22 mouse cellular contexts compared by ENCODE assay signal in the genomic region with DNA sequence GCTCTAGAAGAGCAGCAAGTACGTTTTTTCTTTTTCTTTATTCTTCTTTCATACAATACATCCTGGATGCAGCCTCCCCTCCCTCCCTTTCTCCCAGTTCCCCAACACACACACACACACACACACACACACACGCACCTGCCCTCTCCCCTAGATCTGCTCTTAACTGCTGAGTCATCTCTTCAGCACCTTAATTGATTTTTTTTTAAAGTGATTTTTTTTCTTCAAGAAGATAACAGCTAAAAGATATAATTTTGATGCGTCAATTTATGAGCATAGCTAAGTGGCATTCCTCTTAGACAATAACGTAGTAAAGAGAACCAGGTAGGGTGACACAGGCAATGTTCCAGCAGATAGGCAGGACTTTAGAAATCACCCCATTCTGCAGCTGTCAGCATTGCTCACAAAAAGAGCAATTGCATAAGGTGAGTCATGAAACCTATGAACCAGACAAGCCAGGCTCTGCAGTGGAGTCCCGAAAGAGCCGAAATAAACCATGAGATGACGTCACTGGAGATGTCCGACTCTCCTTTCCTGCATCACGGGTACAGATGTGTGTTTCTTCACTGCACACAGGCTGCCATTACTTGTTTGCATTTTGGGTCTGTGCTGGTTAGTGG.
DNase-seq lines count a peak whose midpoint lies in the region; ATAC-seq and TF ChIP-seq lines count a peak whose summit lies in the region.
"Had no signal": no experiment of that assay in that cellular context is flagged by ENCODE, and none has a peak within 500 bp of the region (broad histone marks: within the 10 kb centered on the region; RNA-seq: fewer than 3 reads in every experiment).

No protein-coding gene starts in this region.

- no peaks in the 10 kb centered on the region for H3K4me1 ChIP-seq in liver, adult 2 months (ENCODE audit: control insufficient read depth, insufficient read depth, low read length)
- H3K4me1 ChIP-seq in liver, postnatal 0 days (ENCODE audit: insufficient read depth) = no peaks in the 10 kb centered on the region
- peaks cover 0 to 6% of the 10 kb centered on the region in 2 experiments; a peak in 1 of 4 replicates for H3K4me1 ChIP-seq in ES-E14 (ENCODE audit: control insufficient read depth in 2 of 2, insufficient read depth in 2 of 2, low read length in 2 of 2, poor library complexity in 1 of 2)
- no peaks in the 10 kb centered on the region for H3K4me1 ChIP-seq in stomach, postnatal 0 days (replicated peaks; ENCODE audit: control insufficient read depth, insufficient read depth)
- peaks cover 12% of the 10 kb centered on the region for H3K4me1 ChIP-seq in forebrain, embryonic 10.5 days
- H3K4me1 ChIP-seq: embryonic facial prominence, embryonic 13.5 days; heart, embryonic 15.5 days had no signal

- ATAC-seq in liver, postnatal 0 days = no peak
- ATAC-seq in stomach, postnatal 0 days (ENCODE audit: low FRiP score, low TSS enrichment) = 0 out of 2 replicates have a peak, but pooled peaks have one; percentile 45
- ATAC-seq: activated CD4-positive, CD25-positive, alpha-beta regulatory T cell, adult 4 months; forebrain, embryonic 14.5 days; hindbrain, postnatal 0 days; Patski had no signal

- H3K79me2 ChIP-seq in liver, adult 2 months (ENCODE audit: control insufficient read depth, insufficient read depth, low read length) = no peaks in the 10 kb centered on the region

- peak; percentile 49 for DNase-seq in liver, adult 2 months (ENCODE audit: extremely low read depth, low read depth, low spot score)
- DNase-seq in liver, postnatal 0 days = no peak
- DNase-seq in 416B (ENCODE audit: low read depth) (peak; percentile 16), ES-E14 (ENCODE audit: low read depth, low spot score) (no peak)
- DNase-seq in stomach, postnatal 0 days (ENCODE audit: low spot score) = no peak
- DNase-seq in gastrocnemius, adult 18-20 months (ENCODE audit: low spot score) = no peak
- no peak for DNase-seq in forebrain, embryonic 10.5 days (ENCODE audit: extremely low spot score, low spot score)
- DNase-seq: cerebellum, adult 18-20 months; cerebellum, adult 9-11 months; cerebellum, postnatal 36 days; gastrocnemius, postnatal 14 days; heart, adult 2 months; heart, postnatal 14 days; kidney, adult 2 months had no signal

- WGBS in liver, adult 2 months = 77% methylated on average over 9 of the region's 9 CpGs
- WGBS in liver, postnatal 0 days (ENCODE audit: insufficient replicate concordance) = 77% methylated on average over 9 of the region's 9 CpGs
- 72% methylated on average over 9 of the region's 9 CpGs for WGBS in stomach, postnatal 0 days
- WGBS in forebrain, embryonic 10.5 days = 90% methylated on average over 9 of the region's 9 CpGs

- no peak for TF ChIP-seq POLR2A in liver, adult 2 months (IDR thresholded peaks at IDR 0.05; ENCODE audit: extremely low read depth, insufficient read depth, low read length)

- H3K27ac ChIP-seq in liver, adult 2 months (replicated peaks; ENCODE audit: insufficient read depth, low read depth, low read length) = no peak overlapping the region
- no peak overlapping the region for H3K27ac ChIP-seq in liver, postnatal 0 days (ENCODE audit: low read depth)
- no peak overlapping the region for H3K27ac ChIP-seq in ES-E14 (ENCODE audit: insufficient read depth, low read depth, low read length, poor library complexity, severe bottlenecking)
- H3K27ac ChIP-seq in stomach, postnatal 0 days (replicated peaks) = no peak overlapping the region
- no peak overlapping the region for H3K27ac ChIP-seq in forebrain, embryonic 10.5 days
- H3K27ac ChIP-seq: embryonic facial prominence, embryonic 13.5 days; heart, adult 2 months; heart, embryonic 15.5 days; hindbrain, embryonic 13.5 days; hindbrain, postnatal 0 days had no signal

- TF ChIP-seq CTCF in liver, adult 2 months (IDR thresholded peaks at IDR 0.05; ENCODE audit: low read depth, low read length) = no peak
- no peak for TF ChIP-seq CTCF in liver, postnatal 0 days (IDR thresholded peaks at IDR 0.05; ENCODE audit: low read depth)
- TF ChIP-seq CTCF in stomach, postnatal 0 days (IDR thresholded peaks at IDR 0.05; ENCODE audit: low read depth) = no peak

- H3K4me2 ChIP-seq in liver, postnatal 0 days (ENCODE audit: low read depth, low read length) = no peak overlapping the region
- no peak overlapping the region for H3K4me2 ChIP-seq in stomach, postnatal 0 days (replicated peaks; ENCODE audit: low read depth)
- H3K4me2 ChIP-seq: embryonic facial prominence, embryonic 13.5 days; heart, embryonic 11.5 days; heart, embryonic 15.5 days; hindbrain, embryonic 13.5 days had no signal

- no peak overlapping the region for H3K9ac ChIP-seq in liver, adult 2 months (ENCODE audit: low read depth, low read length)
- H3K9ac ChIP-seq in liver, postnatal 0 days (replicated peaks) = no peak overlapping the region
- H3K9ac ChIP-seq in ES-E14 (ENCODE audit: insufficient read depth, low read depth, low read length, poor library complexity, severe bottlenecking) = no peak overlapping the region
- no peak overlapping the region for H3K9ac ChIP-seq in stomach, postnatal 0 days (ENCODE audit: low read length)
- H3K9ac ChIP-seq: embryonic facial prominence, embryonic 13.5 days; heart, embryonic 15.5 days; hindbrain, embryonic 13.5 days had no signal

- no peak overlapping the region for H3K4me3 ChIP-seq in liver, adult 2 months (ENCODE audit: insufficient read depth, low read depth, low read length)
- H3K4me3 ChIP-seq in liver, postnatal 0 days (ENCODE audit: low read depth, low read length) = no peak overlapping the region
- H3K4me3 ChIP-seq in ES-E14 (ENCODE audit: insufficient read depth in 1 of 2, low read depth in 1 of 2, low read length in 2 of 2, poor library complexity in 1 of 2, severe bottlenecking in 1 of 2) = no peak overlapping the region
- no peak overlapping the region for H3K4me3 ChIP-seq in stomach, postnatal 0 days (ENCODE audit: low read depth, low read length)
- H3K4me3 ChIP-seq in forebrain, embryonic 10.5 days = no peak overlapping the region
- H3K4me3 ChIP-seq: embryonic facial prominence, embryonic 13.5 days; heart, adult 2 months; heart, embryonic 15.5 days; hindbrain, embryonic 13.5 days had no signal

- H3K9me3 ChIP-seq in liver, postnatal 0 days (ENCODE audit: low read length) = peaks cover 2% of the 10 kb centered on the region; the same call in 1 of the 2 replicates
- no peaks in the 10 kb centered on the region for H3K9me3 ChIP-seq in ES-E14 (ENCODE audit: control insufficient read depth, insufficient read depth, low read depth, low read length)
- no peaks in the 10 kb centered on the region for H3K9me3 ChIP-seq in stomach, postnatal 0 days (ENCODE audit: control insufficient read depth, low read length)
- H3K9me3 ChIP-seq in forebrain, embryonic 10.5 days = no peaks in the 10 kb centered on the region
- H3K9me3 ChIP-seq: embryonic facial prominence, embryonic 13.5 days; heart, embryonic 15.5 days; hindbrain, embryonic 13.5 days had no signal

- H3K36me3 ChIP-seq in liver, adult 2 months (ENCODE audit: control insufficient read depth, insufficient read depth, low read length) = no peaks in the 10 kb centered on the region
- H3K36me3 ChIP-seq in liver, postnatal 0 days (replicated peaks; ENCODE audit: insufficient read depth, low read length) = no peaks in the 10 kb centered on the region
- H3K36me3 ChIP-seq in ES-E14 (ENCODE audit: control insufficient read depth, insufficient read depth, low read length, poor library complexity, severe bottlenecking) = no peaks in the 10 kb centered on the region
- H3K36me3 ChIP-seq in stomach, postnatal 0 days (ENCODE audit: control insufficient read depth, insufficient read depth, low read length) = no peaks in the 10 kb centered on the region
- H3K36me3 ChIP-seq in forebrain, embryonic 10.5 days (replicated peaks) = no peaks in the 10 kb centered on the region
- H3K36me3 ChIP-seq: embryonic facial prominence, embryonic 13.5 days; heart, embryonic 15.5 days; hindbrain, embryonic 13.5 days had no signal

- no peak for TF ChIP-seq EP300 in liver, postnatal 0 days (IDR thresholded peaks at IDR 0.05; ENCODE audit: low read depth)
- no peak for TF ChIP-seq EP300 in stomach, postnatal 0 days (optimal IDR thresholded peaks at IDR 0.05)

- in situ Hi-C loops in ES-E14 (cut with MboI; ENCODE audit: low sequenced_read_pairs in 2 of 2, unreplicated experiment in 2 of 2) = no loop called here

- H3K27me3 ChIP-seq in liver, adult 2 months (ENCODE audit: control insufficient read depth, insufficient read depth, low read length) = no peaks in the 10 kb centered on the region
- H3K27me3 ChIP-seq in liver, postnatal 0 days (ENCODE audit: insufficient read depth, low read length) = no peaks in the 10 kb centered on the region
- no peaks in the 10 kb centered on the region for H3K27me3 ChIP-seq in stomach, postnatal 0 days (ENCODE audit: control insufficient read depth, insufficient read depth, low read length)
- H3K27me3 ChIP-seq in forebrain, embryonic 10.5 days (ENCODE audit: poor library complexity, severe bottlenecking) = peaks cover 27% of the 10 kb centered on the region
- H3K27me3 ChIP-seq: embryonic facial prominence, embryonic 13.5 days; heart, embryonic 15.5 days; Patski had no signal

TF ChIP-seq in ES-E14, 5 proteins besides CTCF, POLR2A, EP300 and RAD21:
- peak; percentile 62; the same call in 1 of the 2 replicates for TF ChIP-seq MAFK (IDR thresholded peaks at IDR 0.05; ENCODE audit: insufficient read depth, low read depth, low read length)
- no peak for TF ChIP-seq HCFC1 (IDR thresholded peaks at IDR 0.05; ENCODE audit: borderline replicate concordance, insufficient read depth, low read length)

Comparison
In these comparisons a context has a peak if more than half of its experiments do, and no peak if none do; other contexts are left out.
1. DNase-seq: peak in liver, adult 2 months (single experiment) and 416B (single experiment); none in liver, postnatal 0 days (single experiment), ES-E14 (single experiment), stomach, postnatal 0 days (single experiment), gastrocnemius, adult 18-20 months (single experiment) and forebrain, embryonic 10.5 days (single experiment).